Comparison of ENCODE assay signal across 17 mouse cellular contexts in genomic region chr9:72911381-72911780, GRCm38 (mm10). TPM values are rescaled to one million over a fixed set of nuclear protein-coding genes. Genes with fewer than 3 reads are reported as not detected.
"Had no signal": no experiment of that assay in that cellular context is flagged by ENCODE, and none has a peak within 500 bp of the region (broad histone marks: within the 10 kb centered on the region; RNA-seq: fewer than 3 reads in every experiment).

No protein-coding gene starts in this region.

- DNase-seq: kidney, adult 18-20 months; kidney, adult 9 months; kidney, postnatal 14 days; kidney, postnatal 4 days; layer of hippocampus, adult 9-11 months; layer of hippocampus, postnatal 36 days; left cerebral cortex, postnatal 4 days; liver, postnatal 0 days; lung, postnatal 14 days; lung, postnatal 4 days; midbrain, embryonic 14.5 days; thymus, adult 18-20 months; thymus, postnatal 36 days had no signal

RNA-seq across cellular contexts. Expression of gene Pygo1, which starts 14.1 kb away (rescaled TPM):
- total RNA-seq: megakaryocyte progenitor cell, adult 5-6 weeks; megakaryocyte-erythroid progenitor cell, adult 5-6 weeks had no signal

RNA-seq across cellular contexts. Expression of gene Dyx1c1, which starts 47.2 kb away (rescaled TPM):
- total RNA-seq: megakaryocyte-erythroid progenitor cell, adult 5-6 weeks had no signal

RNA-seq across cellular contexts. Expression of gene Gm44503, which starts 47.3 kb away (rescaled TPM):
- total RNA-seq: left cerebral cortex, adult 8-10 months; megakaryocyte progenitor cell, adult 5-6 weeks; megakaryocyte-erythroid progenitor cell, adult 5-6 weeks; midbrain, postnatal 0 days had no signal
